Mouse (Mus musculus) lung, adult 18-20 months (tissue): ENCODE data around the gene Rsf1.
A peak's percentile ranks its signal among the peaks of the same experiment; 100 is the strongest.

ENCODE experiments used
- DNase-seq, 2 experiments: peaks; one replicate each; pipeline ENCODE4 v3.0.0; 2022; ENCODE audit warnings: mixed read lengths in 2 of 2

Gene Rsf1

DNA sequence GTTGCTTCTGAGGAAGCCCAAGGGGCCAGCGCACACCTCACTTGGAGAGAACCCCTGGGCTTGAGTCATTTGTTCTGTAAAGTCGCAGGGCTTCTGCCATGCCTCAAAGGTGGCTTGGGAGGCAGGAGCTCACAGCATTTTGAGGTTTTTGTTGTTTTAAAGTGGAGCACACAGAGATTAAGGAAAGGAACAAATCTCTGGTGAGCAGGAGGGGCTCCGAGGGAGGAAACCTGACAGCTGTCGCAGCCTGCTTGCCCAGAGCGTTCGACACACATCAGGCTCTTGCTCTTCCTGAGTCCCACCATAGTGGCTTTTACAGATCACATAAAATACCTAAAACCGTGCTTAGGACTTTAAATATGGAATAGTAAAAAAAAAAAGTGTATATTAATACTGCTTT lies 147.1 kb downstream of the Rsf1 start:
- DNase-seq, result no peak

DNA sequence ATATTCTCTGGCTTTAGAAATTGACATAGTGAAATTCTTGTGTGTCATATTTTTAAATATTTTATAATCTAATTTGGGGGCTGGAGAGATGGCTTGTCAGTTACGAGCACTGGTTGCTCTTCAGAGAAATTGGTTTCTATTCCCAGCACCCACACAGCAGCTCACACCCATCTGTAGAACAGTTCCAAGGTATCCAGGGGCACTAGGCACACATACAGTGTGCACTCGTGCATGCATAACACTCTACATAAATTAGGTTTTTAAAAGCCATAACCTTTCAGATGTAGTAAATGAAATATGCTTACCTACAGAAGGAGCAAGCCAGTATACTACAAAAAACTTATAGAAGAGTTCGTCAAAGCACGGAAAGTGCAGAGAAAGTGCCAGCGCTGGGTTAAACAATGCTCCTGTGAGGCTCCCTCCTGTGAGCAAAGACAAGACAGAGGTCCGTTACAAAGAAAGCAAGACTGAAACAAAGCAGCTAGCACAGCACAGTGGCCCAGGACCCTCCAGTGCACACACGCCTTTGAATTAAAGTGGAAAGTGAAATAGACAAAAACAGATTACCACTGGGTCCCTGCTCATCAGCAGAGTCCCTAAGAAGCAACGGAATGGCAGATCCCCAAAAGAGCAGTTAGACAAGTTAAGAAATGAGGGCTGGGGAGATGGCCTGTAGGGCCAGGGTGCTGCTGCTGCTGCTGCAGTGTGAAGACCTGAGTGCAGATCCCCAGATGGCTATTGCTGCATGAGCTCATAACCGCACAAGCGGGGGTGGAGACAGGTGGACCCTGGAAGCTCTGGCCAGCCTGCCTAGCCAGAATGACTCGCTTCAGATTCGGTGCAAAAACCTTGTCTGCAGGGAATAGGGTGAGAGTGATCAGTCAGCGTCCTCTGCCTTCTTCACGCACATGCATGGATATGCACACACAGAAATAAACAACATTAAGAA lies 149.3 kb downstream of the Rsf1 start:
- DNase-seq, result no peak

DNA sequence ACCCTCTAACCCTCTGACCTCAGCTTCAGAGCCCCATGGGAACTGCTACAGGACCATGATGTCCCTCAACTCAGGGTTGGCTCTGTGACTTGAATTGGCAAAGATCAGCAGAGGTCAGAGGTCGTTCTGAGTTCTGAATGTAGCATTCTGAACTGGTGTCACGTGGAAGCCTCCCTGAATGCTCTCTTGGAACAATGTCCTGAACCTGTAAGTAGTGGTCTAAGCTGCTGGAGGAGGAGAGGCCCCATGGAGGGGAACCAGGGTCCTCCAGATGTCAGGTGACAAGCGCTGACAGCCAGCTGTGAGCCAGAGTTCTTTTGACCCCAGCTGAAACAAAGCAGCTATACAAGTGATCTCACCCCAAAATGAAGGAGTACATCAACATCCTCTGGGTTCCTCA lies 150.7 kb downstream of the Rsf1 start:
- DNase-seq, result no peak

DNA sequence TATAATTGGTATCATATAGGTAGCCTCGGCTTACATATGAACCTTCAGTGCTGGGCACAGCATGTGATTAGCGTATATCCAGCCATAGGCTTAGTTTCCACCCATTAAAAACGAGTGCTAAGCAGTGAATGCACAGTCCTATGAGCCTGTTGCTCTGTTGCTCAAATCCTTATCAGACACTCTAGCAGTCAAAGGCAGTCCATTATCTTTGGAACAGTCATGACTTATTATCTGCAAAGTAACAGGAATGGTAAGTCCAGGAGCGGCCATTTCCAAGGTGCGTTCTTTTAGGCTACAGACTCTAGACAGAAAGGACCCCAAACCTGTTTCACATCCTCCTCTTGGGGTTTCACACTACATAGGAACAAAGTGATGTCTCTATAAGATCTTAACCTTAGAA lies 153.9 kb downstream of the Rsf1 start:
- DNase-seq, result no peak

DNA sequence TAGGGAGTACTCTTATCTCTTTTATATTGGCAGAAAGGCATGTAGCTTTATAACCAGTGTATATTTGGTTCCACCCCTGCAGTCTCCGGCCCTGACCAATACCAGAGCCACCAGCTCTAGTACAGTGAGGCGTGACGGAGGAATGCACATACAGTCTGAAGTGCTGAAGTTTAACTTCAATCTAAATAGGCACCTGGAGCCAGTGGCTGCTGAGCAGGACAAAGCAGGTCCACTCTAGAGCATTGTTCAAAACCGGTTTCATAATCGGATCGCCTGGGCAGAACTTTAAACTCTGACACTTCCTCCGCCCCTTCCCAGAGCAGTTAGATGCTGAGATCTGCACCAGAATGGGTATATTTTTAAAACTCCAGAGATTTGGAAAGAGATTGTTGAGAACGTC lies 155.3 kb downstream of the Rsf1 start:
- no peak for DNase-seq

DNA sequence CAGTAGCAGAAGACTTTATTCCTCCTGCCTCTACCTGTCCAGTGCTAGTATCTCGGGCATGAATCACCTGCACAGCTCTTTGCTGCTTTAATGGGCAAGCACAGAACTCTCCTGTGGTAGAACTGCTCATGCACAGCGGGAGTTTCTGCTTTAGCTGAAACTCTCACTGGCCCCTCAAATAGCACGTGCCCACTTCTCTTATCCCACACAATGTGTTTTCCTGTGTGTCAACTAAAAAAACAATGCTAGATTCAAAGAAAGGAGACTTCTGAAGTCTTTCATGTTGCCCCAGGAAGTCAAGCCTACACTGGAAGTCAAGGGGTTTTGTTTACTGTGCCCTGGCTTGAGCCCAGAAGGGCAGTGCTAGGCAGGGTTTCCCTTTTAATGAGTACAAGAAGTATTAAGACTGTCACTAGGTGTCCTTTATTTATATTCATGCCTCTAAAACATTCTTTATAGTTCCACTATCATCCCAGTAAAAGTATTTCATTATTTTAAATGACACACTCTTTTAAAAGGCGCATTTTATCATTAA lies 156.3 kb downstream of the Rsf1 start:
- DNase-seq, result peak; percentile 30 to 76

DNA sequence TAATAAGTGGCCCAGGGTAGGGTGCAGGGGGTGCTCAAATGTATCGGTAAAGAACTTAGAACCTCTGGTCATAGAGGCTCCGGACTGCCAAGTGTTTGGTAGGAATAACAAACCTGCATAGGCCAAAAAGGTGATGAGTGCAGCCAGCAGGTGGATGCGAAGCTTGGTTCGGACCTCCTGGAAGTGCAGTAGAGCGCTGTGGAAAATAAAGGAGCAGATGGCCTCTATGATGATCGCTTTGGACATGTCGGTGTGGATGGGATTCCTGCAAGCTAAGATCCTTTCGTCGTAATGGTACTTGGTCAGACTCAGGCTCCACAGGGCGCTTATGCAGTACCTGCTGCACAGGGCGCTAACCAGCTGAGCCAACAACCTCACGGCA lies 157.6 kb downstream of the Rsf1 start:
- DNase-seq, result no peak

DNA sequence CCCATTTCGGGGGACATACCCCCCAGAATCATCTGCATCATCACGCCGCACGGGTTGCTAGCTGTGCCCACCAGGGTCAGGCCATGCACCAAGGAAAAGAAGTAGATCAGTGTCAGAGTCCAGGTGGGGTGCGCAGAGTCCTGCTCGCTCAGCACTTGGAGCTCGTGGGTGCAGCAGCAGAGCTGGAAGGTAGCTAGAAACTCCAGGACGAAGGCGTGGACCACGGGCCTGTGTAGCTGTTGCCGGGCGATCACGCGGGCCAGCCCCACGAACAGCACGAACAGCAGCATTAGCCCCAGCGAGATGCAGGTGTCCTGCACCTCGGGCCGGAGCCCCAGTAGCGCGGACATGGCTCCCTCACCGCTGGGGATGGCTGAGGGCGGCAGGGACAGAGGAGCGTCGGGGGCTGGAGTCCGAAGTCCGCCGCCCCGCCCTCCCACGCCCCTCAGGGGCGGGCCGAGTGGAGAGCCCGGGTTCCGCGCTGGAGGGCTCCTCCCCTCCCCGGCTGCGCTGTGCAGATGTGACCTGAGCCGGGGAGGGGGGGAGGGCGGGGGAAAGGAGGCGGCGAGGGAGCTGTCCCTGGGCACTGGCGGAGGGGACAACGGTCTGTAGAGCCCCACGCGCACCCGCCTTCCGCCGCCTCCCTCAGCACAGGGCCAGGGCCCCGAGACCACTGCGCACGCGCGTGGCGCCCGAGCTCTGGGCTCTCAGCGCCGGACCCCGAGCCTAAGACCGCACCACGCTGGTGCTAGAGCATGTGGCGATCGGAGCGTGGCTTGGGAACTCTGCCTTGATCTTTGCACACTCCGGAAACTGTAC lies 158.2 kb downstream of the Rsf1 start, which contains the start of gene Aqp11:
Gene Aqp11 (minus strand): TSS at position 652 of the 819 bp plus-strand sequence.
- peak; percentile 90 to 93 for DNase-seq

DNA sequence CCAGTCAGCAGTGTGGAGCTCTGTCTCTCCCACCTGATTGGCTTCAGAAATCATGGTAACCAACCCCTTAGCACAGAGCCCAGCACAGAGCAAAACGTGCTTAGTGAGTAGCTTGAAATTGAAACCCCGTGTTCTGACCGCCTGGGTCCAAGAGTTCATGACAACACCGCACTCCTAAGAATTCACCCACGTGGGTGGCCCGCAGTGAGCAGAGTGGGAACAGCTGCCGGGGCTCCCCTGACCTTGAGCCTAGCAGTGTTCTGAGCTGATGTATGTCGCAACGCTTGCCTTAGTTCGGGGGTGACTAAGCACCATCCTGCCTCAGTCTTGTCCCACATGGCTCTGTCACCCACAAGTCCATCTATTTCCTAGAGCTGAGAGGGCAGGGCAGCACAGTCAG lies 161.3 kb downstream of the Rsf1 start:
- DNase-seq, result peak; percentile 38 to 56

DNA sequence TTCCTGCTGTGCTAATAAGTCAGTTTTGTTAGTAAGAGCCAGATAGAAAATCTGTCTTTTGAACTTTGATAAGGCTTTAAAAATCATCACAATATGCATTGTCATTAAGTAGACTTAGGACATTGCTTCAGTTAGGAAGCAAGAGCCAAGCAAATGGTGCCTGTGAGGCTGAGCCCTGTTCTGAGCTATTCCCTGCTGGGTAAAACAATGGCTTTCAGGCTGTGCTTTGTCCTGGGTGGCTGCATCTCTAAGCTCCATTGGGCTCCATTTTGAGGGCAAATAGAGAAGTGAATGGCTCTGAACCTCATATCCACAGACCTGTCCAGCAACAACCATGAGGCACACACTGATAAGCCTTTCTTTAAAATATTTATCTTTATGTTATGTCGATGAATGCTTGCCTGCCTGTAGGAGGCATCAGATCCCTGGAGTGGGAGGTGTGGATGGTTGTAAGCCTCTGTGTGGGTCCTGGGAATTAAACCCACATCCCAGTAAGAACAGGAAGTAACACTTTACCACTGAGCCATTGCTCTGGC lies 162.1 kb downstream of the Rsf1 start:
- DNase-seq, result no peak
